Mouse (Mus musculus): ENCODE measurements around the gene Gsto1. TPM values are rescaled to one million over a fixed set of nuclear protein-coding genes. Genes with fewer than 3 reads are reported as not detected.

The Gsto1 gene
- total RNA-seq, 2 experiments from 2014 or later: 207 to 211 TPM

GRCm38 (mm10) chr19:47890489-47891130 lies 35.8 kb downstream of the Gsto1 start:
- no peak for DNase-seq

GRCm38 (mm10) chr19:47891562-47892312 lies 37.0 kb downstream of the Gsto1 start:
- DNase-seq: peak; percentile 67 to 82

- DNase-seq: no peak
These were observed 38.3 kb downstream of the Gsto1 start for GRCm38 (mm10) chr19:47893092-47893491.

DNA sequence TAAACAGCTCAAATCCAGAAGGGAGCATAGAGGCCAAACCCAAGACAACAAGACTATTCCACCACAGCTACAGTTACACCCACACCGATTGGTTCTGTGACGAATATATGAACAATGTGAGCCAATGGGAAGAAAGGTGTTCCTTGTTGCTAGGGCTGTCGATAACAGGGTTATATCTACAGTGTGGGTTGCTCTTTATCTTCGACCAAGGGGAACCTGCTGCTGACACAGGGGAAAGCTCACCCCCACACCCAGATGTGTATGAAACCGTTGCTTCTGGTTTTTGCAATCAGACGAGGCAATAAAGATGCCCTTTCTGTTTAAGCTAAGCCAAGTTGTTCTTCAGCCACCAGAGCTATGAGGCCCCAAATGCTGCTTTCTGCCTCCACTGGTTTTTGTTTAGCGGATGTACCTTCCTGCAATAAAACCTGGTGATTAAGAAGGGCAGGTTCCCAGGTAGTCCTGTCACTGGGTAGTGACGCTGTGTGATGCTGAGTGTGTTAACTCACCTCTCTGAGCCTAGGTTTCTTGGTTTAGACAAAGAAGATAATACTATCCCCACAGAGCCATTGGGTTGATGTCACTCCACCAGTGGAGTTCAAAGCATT lies 43.8 kb downstream of the Gsto1 start:
- DNase-seq: no peak

GRCm38 (mm10) chr19:47900012-47900411 lies 45.2 kb downstream of the Gsto1 start:
- DNase-seq: no peak

DNA sequence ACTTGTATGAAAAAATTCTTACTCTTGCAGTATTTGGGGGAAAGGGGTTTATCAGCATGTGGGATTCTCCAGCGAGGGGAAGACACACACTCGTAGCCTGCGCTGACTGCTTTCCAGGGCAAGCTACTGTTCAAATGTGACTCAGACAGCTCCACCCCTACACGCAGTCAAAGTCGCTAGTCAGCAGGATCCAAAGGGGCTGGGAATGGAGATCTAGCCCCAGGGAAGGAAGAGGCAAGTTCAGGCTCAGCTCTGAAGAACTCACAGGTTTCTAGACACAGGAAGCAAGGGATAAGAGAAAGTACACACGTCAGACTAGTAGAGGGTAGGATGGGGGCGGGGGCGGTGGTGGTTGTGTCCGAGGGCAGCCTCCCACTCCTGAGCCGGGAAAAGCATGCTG lies 45.8 kb downstream of the Gsto1 start:
- DNase-seq: no peak

GRCm38 (mm10) chr19:47902316-47903201 lies 47.8 kb downstream of the Gsto1 start:
- DNase-seq: peak; percentile 56 to 65

DNA sequence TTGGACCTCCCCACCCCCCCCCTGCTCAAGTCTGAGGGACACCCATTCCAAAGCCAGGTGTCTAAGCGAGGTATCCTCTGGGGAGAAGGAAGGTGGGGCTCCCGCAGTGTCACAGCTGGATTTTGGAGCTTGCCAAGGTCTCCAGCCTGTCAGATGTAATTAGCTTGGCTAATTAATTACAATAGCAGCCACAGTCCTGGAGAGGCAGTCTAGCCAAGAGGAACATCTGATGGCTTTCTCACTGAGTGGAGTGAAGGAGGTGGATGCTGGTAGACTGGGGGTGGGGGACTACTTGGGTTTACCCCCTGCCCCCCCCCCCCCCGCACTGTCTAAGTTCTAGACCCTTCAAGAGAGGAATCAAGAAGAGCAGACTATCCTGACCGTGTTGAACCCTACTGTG lies 48.9 kb downstream of the Gsto1 start:
- no peak for DNase-seq

DNA sequence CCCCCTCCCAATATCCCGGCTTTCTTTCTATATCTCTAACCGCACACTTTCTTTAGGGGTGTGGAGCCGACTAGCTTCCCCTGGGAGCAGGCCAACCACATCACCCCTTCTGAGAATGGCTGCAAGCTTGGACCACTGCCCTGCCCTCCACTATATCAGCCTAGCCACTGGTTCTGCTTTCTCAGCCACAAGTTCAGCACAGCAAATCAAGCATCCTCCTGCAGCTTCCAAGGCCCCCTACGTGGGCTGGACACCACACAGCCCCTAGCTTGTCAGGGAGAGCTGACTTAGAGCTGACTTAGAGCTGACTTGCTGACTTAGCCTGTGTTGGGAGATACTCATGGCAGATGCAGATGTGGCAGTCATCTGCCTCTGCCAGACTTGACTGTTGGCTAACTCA lies 50.3 kb downstream of the Gsto1 start:
- DNase-seq: no peak

GRCm38 (mm10) chr19:47905603-47906002 lies 50.8 kb downstream of the Gsto1 start:
- no peak for DNase-seq

DNA sequence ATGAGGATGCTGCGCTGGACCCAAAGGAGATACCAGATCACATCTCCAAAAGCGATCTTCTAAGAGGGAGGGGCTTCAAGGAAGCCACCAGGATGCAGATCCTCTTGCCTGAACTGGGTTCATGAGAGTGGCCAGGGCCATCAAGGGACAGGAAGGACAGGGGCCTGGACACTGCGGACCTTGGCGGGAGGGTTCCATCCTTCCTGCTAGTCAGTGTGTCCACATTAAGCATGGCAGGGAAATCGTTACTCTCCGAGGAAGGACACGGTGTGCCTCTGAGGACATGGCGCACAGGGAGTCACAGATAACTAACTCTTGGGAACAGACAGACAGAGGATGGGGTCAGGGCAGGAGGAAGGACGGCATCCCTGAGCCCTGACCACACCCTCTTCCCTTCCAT lies 52.8 kb downstream of the Gsto1 start:
- no peak for DNase-seq

GRCm38 (mm10) chr19:47908961-47909371 lies 54.2 kb downstream of the Gsto1 start:
- DNase-seq: no peak

DNA sequence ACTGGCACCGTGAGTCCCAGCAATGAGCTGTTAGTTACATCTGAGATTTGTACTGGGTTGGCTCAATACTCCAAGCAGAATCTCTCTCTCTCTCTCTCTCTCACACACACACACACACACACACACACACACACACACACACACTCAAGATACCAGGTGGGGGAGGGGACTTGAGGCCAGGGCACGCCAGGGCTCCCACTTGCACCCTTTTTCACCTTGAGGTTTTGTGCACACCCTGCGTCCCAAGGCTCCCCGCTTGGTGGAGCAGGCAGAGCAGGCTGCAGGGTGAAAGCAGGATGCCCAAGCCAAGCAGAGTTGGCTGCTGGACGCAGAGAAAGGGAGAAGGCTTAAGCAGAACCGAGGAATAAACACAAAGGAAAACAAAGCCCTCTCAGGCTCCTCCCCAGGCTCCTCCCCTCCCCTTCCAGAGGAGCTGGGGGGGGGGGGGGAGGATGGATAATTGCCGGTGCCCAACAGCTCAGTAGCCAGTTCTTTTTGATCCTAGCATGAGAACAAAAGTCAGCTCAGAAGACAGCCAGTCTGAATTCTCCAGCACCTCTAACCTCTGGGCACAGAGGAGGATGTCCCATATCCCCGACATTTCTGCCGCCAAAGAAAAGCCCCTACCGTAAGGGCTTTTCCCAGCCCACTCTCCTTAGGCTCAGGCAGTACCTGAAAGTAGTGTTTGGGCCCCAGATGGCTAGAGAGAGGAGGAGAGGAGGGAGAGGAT lies 54.8 kb downstream of the Gsto1 start:
- DNase-seq: peak; percentile 39 to 50

- DNase-seq: no peak
These were observed 55.4 kb downstream of the Gsto1 start for GRCm38 (mm10) chr19:47910117-47910618.

DNA sequence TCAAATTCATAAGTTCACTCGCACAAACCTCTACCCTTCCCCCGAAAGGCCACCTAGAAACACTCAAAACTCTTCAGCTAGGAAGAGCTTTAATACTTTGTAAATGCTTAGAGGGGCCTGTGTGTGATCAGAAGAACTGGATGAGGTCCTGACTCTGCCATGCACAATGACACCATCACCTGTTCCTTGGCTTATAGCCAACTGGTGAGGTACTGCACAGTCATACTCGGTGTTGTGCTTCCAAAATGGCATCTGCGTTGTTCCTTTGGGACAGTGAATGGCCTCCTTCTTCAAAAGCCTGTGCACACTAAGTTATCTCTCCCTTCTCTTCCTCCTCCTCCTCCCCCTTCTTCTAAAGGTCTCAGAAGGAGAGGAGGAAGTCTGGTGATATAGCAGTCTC lies 56.0 kb downstream of the Gsto1 start:
- no peak for DNase-seq

DNA sequence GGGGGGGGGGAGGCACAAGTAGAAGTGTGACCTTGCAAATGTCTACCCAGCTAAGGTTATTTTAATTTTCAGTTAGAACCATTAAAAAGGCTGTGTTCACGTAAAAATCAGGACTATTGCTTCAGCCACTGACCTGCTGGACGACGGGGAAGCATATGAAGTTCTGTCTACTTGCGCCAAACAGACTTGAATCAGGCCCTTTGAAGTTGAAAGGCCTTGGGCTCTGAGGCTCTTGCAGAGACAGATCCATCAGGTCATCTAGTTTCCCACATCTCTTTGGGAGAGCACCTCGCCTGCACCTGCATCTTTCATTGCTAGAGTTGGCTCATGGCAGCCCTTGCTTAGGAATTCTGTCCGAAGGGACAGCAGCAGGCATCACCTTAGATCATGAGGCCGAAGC lies 58.6 kb downstream of the Gsto1 start:
- no peak for DNase-seq

- DNase-seq: no peak
These were observed 59.4 kb downstream of the Gsto1 start for GRCm38 (mm10) chr19:47914191-47914590.

Data from heart, adult 18-20 months (tissue).